Mouse (Mus musculus): ENCODE measurements around the gene Pgpep1.

DNA sequence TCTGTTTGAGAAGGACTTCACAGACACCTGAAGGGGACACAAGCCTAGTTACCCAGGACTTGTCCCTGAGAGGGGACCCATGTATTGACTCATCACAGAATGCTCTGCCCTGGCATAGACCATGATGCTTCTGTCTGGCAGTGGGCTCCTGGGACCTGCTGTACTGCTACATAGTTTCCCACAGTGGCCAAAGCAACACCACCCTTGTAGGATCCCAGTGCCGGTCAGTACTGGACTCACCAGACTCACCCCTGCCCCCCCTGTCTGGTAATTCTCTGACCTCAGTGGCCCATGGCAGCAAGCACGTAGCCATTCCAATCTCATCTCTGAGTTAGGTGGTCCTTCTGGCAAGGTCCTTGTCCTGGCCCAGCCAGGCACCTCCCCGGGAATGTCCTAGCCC is 27.9 kb upstream of the Pgpep1 start:
- TF ChIP-seq POLR2A (IDR thresholded peaks at IDR 0.05; ENCODE audit: extremely low read depth, insufficient read depth, low read length) = no peak
- TF ChIP-seq CTCF (IDR thresholded peaks at IDR 0.05; ENCODE audit: low read depth, low read length) = no peak
